Mouse (Mus musculus): Measurements from ENCODE around the gene Pde11a.

The Pde11a gene

DNA sequence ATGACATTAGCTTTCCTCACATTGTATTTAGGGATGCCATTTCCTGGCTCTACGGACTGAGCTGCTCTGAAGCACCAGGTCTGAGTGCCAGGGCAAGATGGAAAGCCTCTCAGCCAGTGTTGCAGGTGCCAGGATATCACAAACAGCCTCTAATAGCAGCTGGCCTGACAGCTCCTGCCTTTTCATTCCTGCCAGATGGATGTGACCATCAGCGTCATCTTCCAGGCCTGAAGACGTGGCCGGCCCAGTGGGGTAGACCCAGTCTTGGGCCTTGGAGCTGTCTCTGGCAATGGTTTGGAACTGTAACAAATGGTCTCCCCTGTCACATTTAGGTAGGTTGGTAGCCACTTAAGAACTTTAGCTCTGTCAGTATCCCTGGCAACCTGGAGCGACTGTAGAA, 385.3 kb downstream of the Pde11a start:
- no peak for DNase-seq (ENCODE audit: low spot score)

DNA sequence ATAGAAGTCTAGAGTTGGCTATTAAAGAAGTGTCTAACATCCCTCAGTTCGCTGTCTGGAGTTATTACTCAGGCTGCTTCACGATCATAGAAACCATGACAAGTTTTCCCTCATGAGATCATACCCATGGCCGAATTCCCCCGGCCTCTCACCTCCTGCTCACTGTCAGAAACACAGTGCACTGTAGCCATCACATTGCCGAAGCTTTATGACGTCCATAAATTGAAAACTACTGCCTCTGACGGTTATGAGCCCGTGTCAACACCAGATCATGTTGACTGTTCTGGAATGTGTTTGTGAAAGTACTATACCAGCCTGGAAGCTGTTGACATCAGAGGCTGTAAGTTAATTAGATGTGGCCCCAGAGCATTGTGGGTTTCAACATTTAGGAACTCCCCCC, 387.9 kb downstream of the Pde11a start:
- DNase-seq (ENCODE audit: low spot score): no peak
